Comparison of ENCODE assay signal across 12 mouse cellular contexts in the genomic region with DNA sequence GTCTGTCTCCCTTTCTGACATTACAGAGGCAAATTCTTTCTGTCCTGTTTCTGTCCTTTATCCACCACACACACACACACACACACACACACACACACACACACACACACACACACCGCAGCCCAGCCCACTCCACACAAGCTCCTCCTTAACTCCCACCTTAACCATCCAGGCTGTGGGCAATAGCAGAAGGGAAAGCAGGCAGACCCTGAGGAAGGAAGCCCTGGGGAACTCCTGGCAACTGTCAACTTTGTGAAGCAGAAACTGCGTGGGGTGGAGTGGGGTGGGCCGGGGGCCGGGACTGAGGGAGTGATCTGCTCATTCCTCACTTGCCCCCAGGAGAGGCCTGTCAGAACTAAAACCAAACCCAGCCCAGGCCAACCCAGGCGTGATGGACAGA. TPM values are rescaled to one million over a fixed set of nuclear protein-coding genes. Genes with fewer than 3 reads are reported as not detected.
A peak's percentile ranks its signal among the peaks of the same experiment; 100 is the strongest.
DNase-seq lines count a peak whose midpoint lies in the region; ATAC-seq and TF ChIP-seq lines count a peak whose summit lies in the region.
"Had no signal": no experiment of that assay in that cellular context is flagged by ENCODE, and none has a peak within 500 bp of the region (broad histone marks: within the 10 kb centered on the region; RNA-seq: fewer than 3 reads in every experiment).

No protein-coding gene starts in this region.

- intact Hi-C loops in gastrocnemius, postnatal 14 days (cut with DNase I; ENCODE audit: low total_unique reads) = no loop called here

- H3K4me1 ChIP-seq in intestine, embryonic 14.5 days (replicated peaks; ENCODE audit: control insufficient read depth, insufficient read depth, low read length) = peaks cover 21% of the 10 kb centered on the region
- H3K4me1 ChIP-seq in intestine, postnatal 0 days (replicated peaks; ENCODE audit: control insufficient read depth, insufficient read depth, low read length) = no peaks in the 10 kb centered on the region
- peaks cover 10% of the 10 kb centered on the region for H3K4me1 ChIP-seq in embryonic facial prominence, embryonic 11.5 days (ENCODE audit: control insufficient read depth, insufficient read depth, low read length)
- peaks cover 43% of the 10 kb centered on the region for H3K4me1 ChIP-seq in forebrain, embryonic 15.5 days
- peaks cover 34% of the 10 kb centered on the region for H3K4me1 ChIP-seq in midbrain, embryonic 14.5 days (ENCODE audit: control insufficient read depth, insufficient read depth, low read length)

- H3K4me2 ChIP-seq in intestine, embryonic 14.5 days (ENCODE audit: low read length) = no peak overlapping the region
- no peak overlapping the region for H3K4me2 ChIP-seq in intestine, postnatal 0 days (replicated peaks; ENCODE audit: low read depth)
- no peak overlapping the region for H3K4me2 ChIP-seq in embryonic facial prominence, embryonic 11.5 days (ENCODE audit: low read depth, low read length)
- peak overlapping the region; percentile 8; the same call in 1 of the 2 replicates for H3K4me2 ChIP-seq in forebrain, embryonic 15.5 days (replicated peaks)
- no peak overlapping the region for H3K4me2 ChIP-seq in midbrain, embryonic 14.5 days (ENCODE audit: low read length)
- H3K4me2 ChIP-seq: lung, embryonic 15.5 days had no signal

- no peak overlapping the region for H3K4me3 ChIP-seq in intestine, embryonic 14.5 days (ENCODE audit: low read depth, low read length)
- no peak overlapping the region for H3K4me3 ChIP-seq in intestine, postnatal 0 days (ENCODE audit: low read depth, low read length)
- H3K4me3 ChIP-seq in embryonic facial prominence, embryonic 11.5 days (ENCODE audit: low read depth, low read length) = no peak overlapping the region
- no peak overlapping the region for H3K4me3 ChIP-seq in forebrain, embryonic 15.5 days
- no peak overlapping the region for H3K4me3 ChIP-seq in midbrain, embryonic 14.5 days (replicated peaks; ENCODE audit: low read depth, low read length)
- H3K4me3 ChIP-seq: lung, embryonic 15.5 days had no signal

- no peaks in the 10 kb centered on the region for H3K27me3 ChIP-seq in intestine, embryonic 14.5 days (replicated peaks; ENCODE audit: control insufficient read depth, insufficient read depth, low read length)
- no peaks in the 10 kb centered on the region for H3K27me3 ChIP-seq in intestine, postnatal 0 days (replicated peaks; ENCODE audit: control insufficient read depth, insufficient read depth, low read length)
- no peaks in the 10 kb centered on the region; the same call in 1 of the 2 replicates for H3K27me3 ChIP-seq in embryonic facial prominence, embryonic 11.5 days (ENCODE audit: control insufficient read depth, insufficient read depth, low read length)
- no peaks in the 10 kb centered on the region for H3K27me3 ChIP-seq in forebrain, embryonic 15.5 days
- no peaks in the 10 kb centered on the region for H3K27me3 ChIP-seq in midbrain, embryonic 14.5 days (ENCODE audit: control insufficient read depth, insufficient read depth, low read length)
- H3K27me3 ChIP-seq: lung, embryonic 15.5 days had no signal

- H3K9me3 ChIP-seq in intestine, embryonic 14.5 days (ENCODE audit: control insufficient read depth, low read length) = no peaks in the 10 kb centered on the region
- no peaks in the 10 kb centered on the region for H3K9me3 ChIP-seq in intestine, postnatal 0 days (ENCODE audit: control insufficient read depth)
- H3K9me3 ChIP-seq in embryonic facial prominence, embryonic 11.5 days (replicated peaks; ENCODE audit: control insufficient read depth, low read length) = no peaks in the 10 kb centered on the region
- no peaks in the 10 kb centered on the region for H3K9me3 ChIP-seq in forebrain, embryonic 15.5 days
- H3K9me3 ChIP-seq in midbrain, embryonic 14.5 days (ENCODE audit: control insufficient read depth, low read length) = no peaks in the 10 kb centered on the region
- H3K9me3 ChIP-seq: lung, embryonic 15.5 days had no signal

- H3K36me3 ChIP-seq in intestine, embryonic 14.5 days (ENCODE audit: control insufficient read depth, insufficient read depth, low read length) = no peaks in the 10 kb centered on the region
- H3K36me3 ChIP-seq in intestine, postnatal 0 days (ENCODE audit: control insufficient read depth, insufficient read depth) = no peaks in the 10 kb centered on the region
- peaks cover 3% of the 10 kb centered on the region; the same call in 1 of the 2 replicates for H3K36me3 ChIP-seq in embryonic facial prominence, embryonic 11.5 days (replicated peaks; ENCODE audit: control insufficient read depth, insufficient read depth, low read depth, low read length)
- H3K36me3 ChIP-seq in forebrain, embryonic 15.5 days = peaks cover 9% of the 10 kb centered on the region; the same call in 1 of the 2 replicates
- H3K36me3 ChIP-seq in midbrain, embryonic 14.5 days (ENCODE audit: control insufficient read depth, insufficient read depth, low read length) = peaks cover 32% of the 10 kb centered on the region
- H3K36me3 ChIP-seq: lung, embryonic 15.5 days had no signal

- ATAC-seq in intestine, embryonic 14.5 days (replicated peaks; ENCODE audit: low FRiP score, low TSS enrichment, low read depth) = peak; percentile 23; the same call in 1 of the 2 replicates
- ATAC-seq in intestine, postnatal 0 days = no peak
- ATAC-seq in embryonic facial prominence, embryonic 11.5 days (replicated peaks; ENCODE audit: insufficient number of reproducible peaks, low FRiP score, low TSS enrichment, low read depth) = peak; percentile 20; the same call in 1 of the 2 replicates
- peak; percentile 21; the same call in 1 of the 2 replicates for ATAC-seq in forebrain, embryonic 15.5 days (replicated peaks)
- ATAC-seq in midbrain, embryonic 14.5 days (ENCODE audit: low FRiP score, low TSS enrichment) = peak; percentile 32

- H3K27ac ChIP-seq in intestine, embryonic 14.5 days (ENCODE audit: low read depth) = 0 out of 2 replicates have a peak overlapping the region, but pooled peaks have one; percentile 16
- H3K27ac ChIP-seq in intestine, postnatal 0 days (ENCODE audit: low read depth, low read length) = no peak overlapping the region
- H3K27ac ChIP-seq in embryonic facial prominence, embryonic 11.5 days (replicated peaks; ENCODE audit: low read depth, low read length) = no peak overlapping the region
- H3K27ac ChIP-seq in forebrain, embryonic 15.5 days (replicated peaks) = peak overlapping the region; percentile 51; the same call in 1 of the 2 replicates
- H3K27ac ChIP-seq in midbrain, embryonic 14.5 days (replicated peaks; ENCODE audit: low read depth, low read length) = peak overlapping the region; percentile 67
- H3K27ac ChIP-seq: lung, embryonic 15.5 days had no signal

- WGBS in intestine, embryonic 14.5 days = 29% methylated on average over 5 of the region's 5 CpGs
- 45% methylated on average over 5 of the region's 5 CpGs for WGBS in intestine, postnatal 0 days
- WGBS in embryonic facial prominence, embryonic 11.5 days = 24% methylated on average over 5 of the region's 5 CpGs
- 7% methylated on average over 5 of the region's 5 CpGs for WGBS in forebrain, embryonic 15.5 days
- WGBS in midbrain, embryonic 14.5 days = 38% methylated on average over 5 of the region's 5 CpGs

- no peak for DNase-seq in intestine, embryonic 14.5 days (ENCODE audit: low spot score)
- no peak for DNase-seq in embryonic facial prominence, embryonic 11.5 days (ENCODE audit: low spot score)
- DNase-seq in midbrain, embryonic 14.5 days = no peak
- no peak for DNase-seq in spleen, adult 12 weeks (ENCODE audit: low spot score)
- DNase-seq in gastrocnemius, postnatal 14 days = no peak
- DNase-seq: adrenal gland, postnatal 25 days; heart, postnatal 10 days; kidney, adult 11 months had no signal

- no peak for TF ChIP-seq CTCF in intestine, postnatal 0 days (IDR thresholded peaks at IDR 0.05; ENCODE audit: low read depth)

- H3K9ac ChIP-seq in intestine, embryonic 14.5 days (ENCODE audit: low read length) = no peak overlapping the region
- no peak overlapping the region for H3K9ac ChIP-seq in intestine, postnatal 0 days (ENCODE audit: low read depth, low read length)
- no peak overlapping the region for H3K9ac ChIP-seq in embryonic facial prominence, embryonic 11.5 days (replicated peaks; ENCODE audit: low read length)
- H3K9ac ChIP-seq in forebrain, embryonic 15.5 days (replicated peaks) = no peak overlapping the region; the same call in 1 of the 2 replicates
- peak overlapping the region; percentile 31; the same call in 1 of the 2 replicates for H3K9ac ChIP-seq in midbrain, embryonic 14.5 days (replicated peaks; ENCODE audit: low read length)
- H3K9ac ChIP-seq: lung, embryonic 15.5 days had no signal

RNA-seq across cellular contexts. Expression of a gene that starts 25.4 kb away (rescaled TPM):
- 5.2 and 6.2 TPM in 2 replicates for polyA plus RNA-seq in intestine, embryonic 14.5 days (2014; fragmentation: Nextera tagmentation; extraction: Ambion mirVana)
- polyA plus RNA-seq in intestine, postnatal 0 days (2015; fragmentation: Nextera tagmentation; extraction: Ambion mirVana) = 1.9 and 2.8 TPM in 2 replicates
- polyA plus RNA-seq in embryonic facial prominence, embryonic 11.5 days (2014; fragmentation: Nextera tagmentation; extraction: Ambion mirVana) = 8.8 and 9.8 TPM in 2 replicates
- 15.8 and 16.6 TPM in 2 replicates for polyA plus RNA-seq in forebrain, embryonic 15.5 days (2015; fragmentation: Nextera tagmentation; extraction: Ambion mirVana)
- 23.9 and 46.8 TPM in 2 replicates for polyA plus RNA-seq in midbrain, embryonic 14.5 days (2014; fragmentation: Nextera tagmentation; extraction: Ambion mirVana)
- 10 to 100 TPM; 15.3 to 38.0 TPM for total RNA-seq in gastrocnemius, postnatal 14 days (2021)
- total RNA-seq: megakaryocyte, adult 5-6 weeks had no signal

RNA-seq across cellular contexts. Expression of a gene that starts 28.3 kb away (rescaled TPM):
- polyA plus RNA-seq in intestine, embryonic 14.5 days (2014; fragmentation: Nextera tagmentation; extraction: Ambion mirVana) = 130 and 143 TPM in 2 replicates
- polyA plus RNA-seq in intestine, postnatal 0 days (2015; fragmentation: Nextera tagmentation; extraction: Ambion mirVana) = 63.8 and 63.9 TPM in 2 replicates
- 199 and 201 TPM in 2 replicates for polyA plus RNA-seq in embryonic facial prominence, embryonic 11.5 days (2014; fragmentation: Nextera tagmentation; extraction: Ambion mirVana)
- 23.8 and 26.4 TPM in 2 replicates for polyA plus RNA-seq in forebrain, embryonic 15.5 days (2015; fragmentation: Nextera tagmentation; extraction: Ambion mirVana)
- polyA plus RNA-seq in midbrain, embryonic 14.5 days (2014; fragmentation: Nextera tagmentation; extraction: Ambion mirVana) = 28.1 and 32.1 TPM in 2 replicates
- 10 to 100 TPM; 49.3 to 56.9 TPM for total RNA-seq in gastrocnemius, postnatal 14 days (2021)

RNA-seq across cellular contexts. Expression of a gene that starts 31.4 kb away (rescaled TPM):
- 13.6 and 14.8 TPM in 2 replicates for polyA plus RNA-seq in intestine, embryonic 14.5 days (2014; fragmentation: Nextera tagmentation; extraction: Ambion mirVana)
- 8.5 and 8.6 TPM in 2 replicates for polyA plus RNA-seq in intestine, postnatal 0 days (2015; fragmentation: Nextera tagmentation; extraction: Ambion mirVana)
- polyA plus RNA-seq in embryonic facial prominence, embryonic 11.5 days (2014; fragmentation: Nextera tagmentation; extraction: Ambion mirVana) = 19.9 and 24.5 TPM in 2 replicates
- 58.3 and 66.4 TPM in 2 replicates for polyA plus RNA-seq in forebrain, embryonic 15.5 days (2015; fragmentation: Nextera tagmentation; extraction: Ambion mirVana)
- polyA plus RNA-seq in midbrain, embryonic 14.5 days (2014; fragmentation: Nextera tagmentation; extraction: Ambion mirVana) = 121 and 154 TPM in 2 replicates
- 1 to 10 TPM; 6.7 to 9.9 TPM for total RNA-seq in gastrocnemius, postnatal 14 days (2021)
- total RNA-seq: megakaryocyte, adult 5-6 weeks had no signal

RNA-seq across cellular contexts. Expression of a gene that starts 41.8 kb away (rescaled TPM):
- polyA plus RNA-seq in intestine, embryonic 14.5 days (2014; fragmentation: Nextera tagmentation; extraction: Ambion mirVana) = 71.9 and 76.4 TPM in 2 replicates
- polyA plus RNA-seq in intestine, postnatal 0 days (2015; fragmentation: Nextera tagmentation; extraction: Ambion mirVana) = 47.4 and 51.3 TPM in 2 replicates
- polyA plus RNA-seq in embryonic facial prominence, embryonic 11.5 days (2014; fragmentation: Nextera tagmentation; extraction: Ambion mirVana) = 89.4 and 101 TPM in 2 replicates
- 58.0 and 70.0 TPM in 2 replicates for polyA plus RNA-seq in forebrain, embryonic 15.5 days (2015; fragmentation: Nextera tagmentation; extraction: Ambion mirVana)
- polyA plus RNA-seq in midbrain, embryonic 14.5 days (2014; fragmentation: Nextera tagmentation; extraction: Ambion mirVana) = 62.2 and 64.1 TPM in 2 replicates
- 10 to 100 TPM; 40.3 to 49.9 TPM for total RNA-seq in gastrocnemius, postnatal 14 days (2021)

RNA-seq across cellular contexts. Expression of a gene that starts 51.5 kb away (rescaled TPM):
- 123 and 124 TPM in 2 replicates for polyA plus RNA-seq in intestine, embryonic 14.5 days (2014; fragmentation: Nextera tagmentation; extraction: Ambion mirVana)
- polyA plus RNA-seq in intestine, postnatal 0 days (2015; fragmentation: Nextera tagmentation; extraction: Ambion mirVana) = 127 and 144 TPM in 2 replicates
- 119 and 128 TPM in 2 replicates for polyA plus RNA-seq in embryonic facial prominence, embryonic 11.5 days (2014; fragmentation: Nextera tagmentation; extraction: Ambion mirVana)
- polyA plus RNA-seq in forebrain, embryonic 15.5 days (2015; fragmentation: Nextera tagmentation; extraction: Ambion mirVana) = 304 and 307 TPM in 2 replicates
- polyA plus RNA-seq in midbrain, embryonic 14.5 days (2014; fragmentation: Nextera tagmentation; extraction: Ambion mirVana) = 249 and 299 TPM in 2 replicates
- 10 to 100 TPM; 39.6 to 44.8 TPM for total RNA-seq in gastrocnemius, postnatal 14 days (2021)

Comparison
In these comparisons a context has a peak if more than half of its experiments do, and no peak if none do; other contexts are left out.
1. H3K27ac ChIP-seq: peak in intestine, embryonic 14.5 days (single experiment), forebrain, embryonic 15.5 days (single experiment) and midbrain, embryonic 14.5 days (single experiment); none in intestine, postnatal 0 days (single experiment) and embryonic facial prominence, embryonic 11.5 days (single experiment).